Mouse (Mus musculus): ENCODE measurements around the gene Exoc3l. TPM values are rescaled to one million over a fixed set of nuclear protein-coding genes. Genes with fewer than 3 reads are reported as not detected.

The Exoc3l gene
- polyA plus RNA-seq, 1 experiment from 2014 or later, result 13.8 TPM

DNA sequence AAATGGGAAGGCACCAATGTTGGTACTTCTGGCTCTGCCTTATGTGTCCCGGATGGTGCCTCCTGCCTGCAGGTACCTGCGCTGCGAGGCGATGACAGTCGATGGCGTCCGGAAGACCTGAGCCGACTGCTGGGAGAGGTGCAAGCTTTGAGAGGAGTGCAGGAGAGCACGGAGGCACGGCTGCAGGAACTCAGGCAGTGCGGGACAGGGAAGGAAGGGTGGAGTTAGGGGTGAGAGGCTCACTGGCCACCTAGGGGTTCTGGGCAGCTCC is 25.1 kb downstream of the Exoc3l start:
- Histone ChIP-seq H3K4me2 (no peak overlapping the region), H3K9ac (no peak overlapping the region), H3K36me3 (no peaks in the 10 kb centered on the region), H3K27ac (no peak overlapping the region), H3K4me3 (no peak overlapping the region), H3K27me3 (replicated peaks) (peaks cover 99% of the 10 kb centered on the region), H3K9me3 (replicated peaks) (0 out of 2 replicates have a peak, but pooled peaks cover 3% of the 10 kb centered on the region), H3K4me1 (peaks cover 35% of the 10 kb centered on the region)
- no peak for ATAC-seq
- WGBS (ENCODE audit: insufficient replicate concordance), result 6% methylated on average over 11 of the region's 11 CpGs

DNA sequence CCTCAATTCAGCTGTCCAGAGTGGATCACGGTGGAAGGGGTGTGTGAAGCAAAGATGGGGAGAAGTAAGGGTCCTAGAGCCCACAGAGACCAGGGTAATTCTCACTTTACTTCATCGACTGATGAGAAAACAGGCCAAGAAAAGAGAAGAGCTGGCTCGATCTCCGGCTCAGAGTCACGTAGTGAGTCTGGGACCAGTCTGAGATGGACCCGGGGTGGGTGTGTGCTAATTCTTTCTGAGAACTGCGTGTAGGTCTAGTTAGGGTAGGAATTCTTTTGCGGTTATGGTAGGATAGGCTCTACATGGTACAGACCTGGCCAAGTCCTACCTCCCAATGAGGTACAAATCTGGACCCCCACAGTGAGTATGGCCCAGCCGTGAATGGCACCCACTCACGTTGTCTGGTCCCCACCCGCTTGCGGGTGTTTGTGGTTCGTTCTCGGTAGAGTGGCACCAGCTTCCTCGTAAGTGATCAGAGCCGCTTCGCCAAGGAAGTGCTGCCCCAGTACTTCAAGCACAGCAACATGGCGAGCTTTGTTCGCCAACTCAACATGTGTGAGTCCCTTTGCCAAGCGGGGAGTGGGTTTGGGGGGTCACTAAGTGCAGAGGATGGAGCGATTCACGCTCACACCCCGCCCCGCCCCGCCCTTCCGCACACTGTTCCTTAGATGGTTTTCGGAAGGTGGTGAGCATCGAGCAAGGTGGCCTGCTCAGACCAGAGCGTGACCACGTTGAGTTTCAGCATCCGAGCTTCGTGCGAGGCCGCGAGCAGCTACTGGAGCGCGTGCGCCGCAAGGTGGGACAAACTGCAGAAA is 25.6 kb downstream of the Exoc3l start:
- peak overlapping the region; percentile 47 for H3K4me3 ChIP-seq
- peaks cover 34% of the 10 kb centered on the region for H3K4me1 ChIP-seq
- H3K36me3 ChIP-seq, result no peaks in the 10 kb centered on the region
- 0 out of 2 replicates have a peak, but pooled peaks cover 3% of the 10 kb centered on the region for H3K9me3 ChIP-seq (replicated peaks)
- ATAC-seq, result no peak
- H3K27me3 ChIP-seq (replicated peaks), result peaks cover 99% of the 10 kb centered on the region
- H3K4me2 ChIP-seq, result peak overlapping the region; percentile 68
- H3K9ac ChIP-seq, result no peak overlapping the region
- 4% methylated on average over 39 of the region's 39 CpGs for WGBS (ENCODE audit: insufficient replicate concordance)
- no peak overlapping the region for H3K27ac ChIP-seq

DNA sequence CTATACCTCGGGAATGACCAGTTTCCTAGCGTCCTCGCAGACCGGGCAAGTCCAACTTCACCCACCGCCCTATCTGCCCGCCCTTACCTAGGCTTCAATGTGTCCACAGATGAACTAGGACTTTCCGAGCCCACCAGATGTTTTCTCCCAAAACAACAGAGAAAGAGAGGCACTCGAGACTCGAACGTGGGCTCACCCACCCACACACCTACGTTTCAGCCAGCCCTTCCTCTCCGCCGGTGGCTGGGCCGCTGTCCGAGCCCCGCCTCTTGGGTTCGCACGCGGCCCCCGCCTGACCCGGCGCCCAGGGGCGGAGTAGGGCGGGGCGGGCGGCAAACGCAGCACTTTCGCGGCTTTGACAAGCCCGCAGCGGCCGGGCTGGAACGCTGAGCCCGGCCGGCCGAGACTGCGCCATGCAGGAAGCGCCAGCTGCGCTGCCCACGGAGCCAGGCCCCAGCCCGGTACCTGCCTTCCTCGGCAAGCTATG is 26.4 kb downstream of the Exoc3l start, which contains the start of gene Hsf4:
Gene Hsf4 (plus strand): TSS at position 341 of the 487 bp plus-strand sequence.
- WGBS (ENCODE audit: insufficient replicate concordance), result 3% methylated on average over 42 of the region's 42 CpGs
- ATAC-seq, result no peak
- Histone ChIP-seq H3K36me3 (no peaks in the 10 kb centered on the region), H3K9me3 (replicated peaks) (0 out of 2 replicates have a peak, but pooled peaks cover 3% of the 10 kb centered on the region), H3K27me3 (replicated peaks) (peaks cover 96% of the 10 kb centered on the region), H3K4me1 (peaks cover 42% of the 10 kb centered on the region), H3K4me3 (peak within 1 kb of the TSS; percentile 47), H3K27ac (no peak within 1 kb of the TSS), H3K9ac (no peak within 1 kb of the TSS), H3K4me2 (peak within 1 kb of the TSS; percentile 68)

DNA sequence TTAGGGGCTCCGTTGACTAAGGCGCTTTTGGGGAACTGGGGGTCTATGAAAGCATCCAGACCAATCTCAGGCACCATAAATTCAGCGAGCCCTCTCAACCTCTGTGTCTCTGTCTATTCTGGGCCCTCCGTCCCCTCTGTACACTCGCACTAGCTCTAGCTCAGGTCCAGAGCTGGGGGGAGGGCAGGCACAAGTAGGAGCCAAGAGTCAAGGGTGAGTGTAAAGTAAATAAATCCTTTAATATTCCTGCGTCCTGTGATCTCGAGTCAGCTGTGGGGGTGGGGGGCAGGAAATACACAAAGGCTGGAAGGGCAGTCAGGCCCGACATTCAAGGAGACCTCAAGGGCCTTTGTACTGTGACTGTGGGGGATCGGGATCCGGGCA is 26.8 kb downstream of the Exoc3l start:
- H3K9ac ChIP-seq, result no peak overlapping the region
- peaks cover 44% of the 10 kb centered on the region for H3K4me1 ChIP-seq
- peaks cover 91% of the 10 kb centered on the region for H3K27me3 ChIP-seq (replicated peaks)
- H3K4me2 ChIP-seq, result peak overlapping the region; percentile 68
- 5% methylated on average over 10 of the region's 10 CpGs for WGBS (ENCODE audit: insufficient replicate concordance)
- H3K27ac ChIP-seq, result no peak overlapping the region
- 0 out of 2 replicates have a peak, but pooled peaks cover 3% of the 10 kb centered on the region for H3K9me3 ChIP-seq (replicated peaks)
- ATAC-seq, result no peak
- H3K36me3 ChIP-seq, result no peaks in the 10 kb centered on the region
- H3K4me3 ChIP-seq, result peak overlapping the region; percentile 47

DNA sequence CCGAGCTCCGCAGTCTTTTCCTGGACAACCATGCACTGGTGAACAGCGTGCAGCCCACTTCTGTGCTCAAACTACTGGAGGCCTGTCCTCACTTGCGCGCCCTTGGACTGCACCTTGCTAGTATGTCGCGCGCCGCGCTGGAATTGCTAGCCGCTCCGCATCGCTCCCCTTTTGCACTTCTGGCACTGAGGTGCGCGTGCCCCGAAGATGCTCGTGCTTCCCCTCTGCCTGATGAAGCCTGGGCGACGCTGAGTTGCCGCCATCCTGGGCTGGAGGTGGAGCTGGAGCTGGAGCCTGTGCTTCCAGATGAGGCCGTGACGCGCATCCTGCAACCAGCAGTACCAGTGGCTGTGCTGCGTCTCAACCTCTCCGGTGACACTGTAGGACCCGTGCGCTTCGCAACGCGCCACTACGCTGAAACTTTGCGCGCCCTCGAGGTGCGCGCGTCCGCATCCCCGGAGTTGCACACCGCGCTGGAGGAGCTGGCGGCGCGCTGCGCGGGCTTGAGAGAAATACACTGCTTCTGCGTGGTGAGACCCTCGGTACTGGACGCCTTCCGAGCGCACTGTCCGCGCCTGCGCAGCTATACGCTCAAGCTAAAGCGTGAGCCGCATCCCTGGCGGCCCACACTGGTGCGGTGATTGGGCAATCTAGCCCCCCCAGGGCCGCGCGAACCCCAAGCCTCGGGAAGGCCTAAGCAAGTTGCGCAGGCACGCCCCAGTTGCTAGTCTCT is 27.4 kb downstream of the Exoc3l start:
- H3K36me3 ChIP-seq, result no peaks in the 10 kb centered on the region
- H3K4me2 ChIP-seq, result peak overlapping the region; percentile 68
- H3K4me1 ChIP-seq, result peaks cover 50% of the 10 kb centered on the region
- no peak overlapping the region for H3K9ac ChIP-seq
- peaks cover 91% of the 10 kb centered on the region for H3K27me3 ChIP-seq (replicated peaks)
- no peak for ATAC-seq
- H3K27ac ChIP-seq, result no peak overlapping the region
- peak overlapping the region; percentile 47 for H3K4me3 ChIP-seq
- WGBS (ENCODE audit: insufficient replicate concordance), result 5% methylated on average over 65 of the region's 65 CpGs
- H3K9me3 ChIP-seq (replicated peaks), result 0 out of 2 replicates have a peak, but pooled peaks cover 3% of the 10 kb centered on the region

DNA sequence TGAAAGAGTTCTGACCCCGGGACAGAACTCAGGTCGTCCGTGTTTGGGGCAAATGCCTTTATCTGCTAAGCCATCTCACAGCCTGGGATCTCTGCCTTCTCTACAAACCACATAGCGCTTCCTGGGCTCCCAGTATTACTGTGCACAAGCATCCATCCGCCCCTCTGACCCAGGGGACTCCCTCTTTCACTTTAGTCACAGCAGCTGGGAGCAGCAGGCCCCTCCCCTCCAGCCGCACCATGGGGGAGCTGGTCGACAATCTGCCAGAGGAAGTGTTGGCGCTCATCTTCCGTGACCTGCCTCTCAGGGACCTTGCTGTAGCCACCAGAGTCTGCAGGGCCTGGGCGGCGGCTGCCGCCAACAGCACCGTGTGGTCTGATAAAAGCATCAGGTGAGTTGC is 29.1 kb downstream of the Exoc3l start:
- no peak for ATAC-seq
- H3K9me3 ChIP-seq (replicated peaks), result 0 out of 2 replicates have a peak, but pooled peaks cover 3% of the 10 kb centered on the region
- no peak overlapping the region for H3K4me2 ChIP-seq
- H3K36me3 ChIP-seq, result no peaks in the 10 kb centered on the region
- H3K4me1 ChIP-seq, result peaks cover 58% of the 10 kb centered on the region
- H3K27ac ChIP-seq, result no peak overlapping the region
- no peak overlapping the region for H3K9ac ChIP-seq
- 19% methylated on average over 13 of the region's 13 CpGs for WGBS (ENCODE audit: insufficient replicate concordance)
- peaks cover 85% of the 10 kb centered on the region for H3K27me3 ChIP-seq (replicated peaks)
- H3K4me3 ChIP-seq, result no peak overlapping the region

DNA sequence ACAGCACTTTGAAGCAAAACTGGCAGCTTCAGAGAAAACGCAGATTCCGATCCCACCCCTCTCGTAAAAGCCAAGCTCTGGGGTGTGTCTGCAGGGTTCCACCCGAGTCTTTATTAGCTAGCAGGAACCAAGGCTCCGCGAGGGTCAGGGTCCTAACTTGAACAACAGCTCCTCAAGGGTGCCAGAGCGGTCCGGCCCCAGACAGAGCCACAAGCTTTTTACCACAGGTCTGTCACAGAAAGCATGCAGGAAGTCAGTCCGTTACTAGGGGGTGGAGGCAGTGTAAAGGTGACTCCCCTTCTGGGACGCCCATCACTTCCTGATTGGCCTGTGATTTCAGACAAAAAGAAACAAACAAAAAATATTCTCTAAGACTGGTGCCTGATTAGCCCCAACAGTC is 30.8 kb downstream of the Exoc3l start:
- Histone ChIP-seq H3K9ac (peak overlapping the region; percentile 86), H3K27me3 (replicated peaks) (peaks cover 85% of the 10 kb centered on the region), H3K4me3 (peak overlapping the region; percentile 76), H3K4me2 (peak overlapping the region; percentile 95), H3K36me3 (no peaks in the 10 kb centered on the region), H3K4me1 (peaks cover 57% of the 10 kb centered on the region), H3K27ac (no peak overlapping the region), H3K9me3 (replicated peaks) (0 out of 2 replicates have a peak, but pooled peaks cover 3% of the 10 kb centered on the region)
- ATAC-seq, result no peak
- whole genome bisulfite sequencing (ENCODE audit: insufficient replicate concordance), result 9% methylated on average over 10 of the region's 10 CpGs

DNA sequence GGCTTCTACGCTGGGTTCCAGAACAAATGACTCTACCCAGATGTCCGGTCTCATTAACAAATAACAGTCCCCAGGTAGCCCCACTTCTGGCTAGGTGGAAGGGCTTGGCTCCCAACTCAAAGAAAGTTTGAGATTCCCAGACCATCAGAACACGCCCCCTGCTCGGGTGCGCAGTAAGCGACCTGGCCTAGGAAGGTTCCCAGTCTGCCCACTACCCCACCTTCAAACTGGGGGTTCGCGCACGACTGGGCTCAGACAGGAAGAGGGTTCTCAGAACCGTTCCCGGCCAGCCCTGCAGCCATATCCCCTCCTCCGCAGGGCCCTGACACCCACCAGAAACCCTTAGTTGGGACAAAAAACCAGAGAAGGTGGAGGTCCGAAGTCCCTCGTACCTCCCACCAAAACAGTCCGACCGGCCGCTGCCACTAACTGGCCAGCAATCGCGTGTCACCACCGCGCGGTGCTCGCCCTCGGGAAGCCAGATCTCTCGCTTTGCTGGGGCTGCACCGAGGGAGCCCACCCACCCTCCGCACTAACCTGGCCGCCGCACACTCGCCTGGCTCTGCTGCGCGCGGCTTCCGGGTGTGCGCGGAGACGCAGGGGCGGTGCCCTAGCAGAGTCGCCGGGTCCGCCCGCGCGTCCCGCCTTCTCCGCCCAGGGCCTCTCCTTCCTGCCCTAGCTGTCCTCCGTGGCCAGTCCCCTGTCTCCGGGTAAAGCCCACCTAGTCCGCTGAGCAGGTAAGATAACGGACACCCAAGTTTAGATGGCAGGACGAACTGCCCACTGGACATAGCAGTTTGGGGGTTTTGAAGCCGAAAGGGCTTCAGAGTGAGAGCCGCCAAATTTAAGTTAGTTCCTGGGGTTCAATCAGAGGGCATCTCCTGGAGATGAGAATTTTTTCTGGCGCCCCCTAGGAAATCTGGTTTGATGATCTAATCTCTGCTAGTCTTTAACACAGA is 31.6 kb downstream of the Exoc3l start, which contains the start of the genes Tradd and Fbxl8:
Gene Tradd (minus strand): TSS at position 586 of the 959 bp plus-strand sequence.
Gene Fbxl8 (plus strand): TSS at position 625 of the 959 bp plus-strand sequence.
- no peaks in the 10 kb centered on the region for H3K36me3 ChIP-seq
- H3K4me2 ChIP-seq, result peak within 1 kb of the TSS; percentile 95
- peak; percentile 85 for ATAC-seq
- H3K27me3 ChIP-seq (replicated peaks), result peaks cover 85% of the 10 kb centered on the region
- H3K4me1 ChIP-seq, result peaks cover 57% of the 10 kb centered on the region
- H3K27ac ChIP-seq, result no peak within 1 kb of the TSS
- H3K9me3 ChIP-seq (replicated peaks), result 0 out of 2 replicates have a peak, but pooled peaks cover 3% of the 10 kb centered on the region
- WGBS (ENCODE audit: insufficient replicate concordance), result 2% methylated on average over 54 of the region's 54 CpGs
- H3K9ac ChIP-seq, result peak within 1 kb of the TSS; percentile 86
- peak within 1 kb of the TSS; percentile 76 for H3K4me3 ChIP-seq

DNA sequence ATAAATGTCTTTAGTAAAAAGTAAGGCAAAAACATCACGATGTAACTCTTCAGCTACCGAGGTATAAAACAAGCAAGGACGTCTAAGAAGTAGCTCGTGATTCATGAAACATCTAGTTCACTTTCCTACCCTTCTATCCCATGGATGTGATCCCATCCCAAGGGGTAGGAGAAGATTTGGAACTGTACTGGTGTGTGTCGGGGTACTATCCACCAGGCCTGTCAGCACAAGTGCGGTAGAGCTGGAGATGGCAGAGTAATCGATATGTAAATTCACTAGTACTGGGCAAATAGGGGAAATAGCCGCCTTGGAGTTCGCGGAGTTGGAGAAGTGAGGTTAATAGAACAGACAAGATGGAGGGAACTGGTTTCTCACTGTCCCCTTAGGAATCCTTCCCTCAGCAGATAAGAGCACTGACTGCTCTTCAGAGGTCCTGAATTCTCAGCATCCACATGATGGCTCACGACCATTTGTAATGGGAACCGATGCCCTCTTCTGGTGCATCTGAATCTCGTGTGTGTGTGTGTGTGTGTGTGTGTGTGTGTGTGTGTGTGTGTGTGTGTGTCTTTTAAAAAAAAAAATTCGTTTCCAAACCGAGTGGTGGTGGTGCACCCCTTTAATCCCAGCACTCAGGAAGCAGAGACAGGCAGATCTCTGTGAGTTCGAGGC is 32.5 kb downstream of the Exoc3l start:
- ATAC-seq, result no peak
- H3K4me1 ChIP-seq, result peaks cover 55% of the 10 kb centered on the region
- peak overlapping the region; percentile 86 for H3K9ac ChIP-seq
- no peak overlapping the region for H3K27ac ChIP-seq
- H3K4me2 ChIP-seq, result peak overlapping the region; percentile 95
- H3K4me3 ChIP-seq, result peak overlapping the region; percentile 76
- H3K9me3 ChIP-seq (replicated peaks), result 0 out of 2 replicates have a peak, but pooled peaks cover 3% of the 10 kb centered on the region
- H3K27me3 ChIP-seq (replicated peaks), result peaks cover 85% of the 10 kb centered on the region
- WGBS (ENCODE audit: insufficient replicate concordance), result 39% methylated on average over 16 of the region's 16 CpGs
- no peaks in the 10 kb centered on the region for H3K36me3 ChIP-seq

DNA sequence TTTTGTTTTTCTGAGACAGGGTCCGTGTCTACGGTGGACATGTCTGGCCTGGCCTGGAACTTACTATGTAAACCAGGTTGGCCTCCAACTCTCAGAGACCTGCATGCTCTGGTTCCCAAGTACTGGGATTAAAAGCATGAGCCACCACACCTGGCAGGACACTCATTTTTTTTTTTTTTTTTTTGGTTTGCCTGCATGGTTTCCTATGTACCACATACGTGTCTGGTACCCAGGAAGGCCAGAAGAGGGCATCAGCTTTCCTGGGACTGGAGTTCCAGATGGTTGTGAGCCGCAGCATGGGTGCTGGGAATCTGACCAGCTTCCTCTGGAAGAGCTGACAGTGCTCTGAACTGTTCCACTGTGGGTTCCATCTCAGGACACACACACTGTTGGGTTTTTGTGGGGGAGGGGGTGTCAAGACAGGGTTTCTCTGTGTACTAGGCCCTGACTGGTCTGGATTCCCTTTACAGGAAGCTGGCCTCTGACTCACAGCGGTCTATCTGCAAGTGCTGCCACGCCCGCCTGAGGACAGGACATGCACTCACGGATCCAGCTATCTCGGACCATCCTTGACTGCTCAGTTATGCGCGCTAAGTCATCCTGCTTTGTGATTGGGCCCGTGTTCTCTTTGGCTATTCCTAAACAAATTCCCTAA is 34.4 kb downstream of the Exoc3l start:
- Histone ChIP-seq H3K9me3 (replicated peaks) (0 out of 2 replicates have a peak, but pooled peaks cover 2% of the 10 kb centered on the region), H3K4me3 (no peak overlapping the region), H3K36me3 (no peaks in the 10 kb centered on the region), H3K4me2 (no peak overlapping the region), H3K4me1 (peaks cover 50% of the 10 kb centered on the region), H3K9ac (no peak overlapping the region), H3K27me3 (replicated peaks) (peaks cover 80% of the 10 kb centered on the region), H3K27ac (no peak overlapping the region)
- no peak for ATAC-seq
- 59% methylated on average over 12 of the region's 12 CpGs for WGBS (ENCODE audit: insufficient replicate concordance)

Measured in liver, embryonic 12.5 days (tissue).